Mouse (Mus musculus): ENCODE measurements at regions not wholly inside any gene's neighbourhood (a gene's known extent, or its start where the extent isn't known, plus 50 kb on each side); places are given as distances from the start of the nearest gene placed in this dataset.

DNA sequence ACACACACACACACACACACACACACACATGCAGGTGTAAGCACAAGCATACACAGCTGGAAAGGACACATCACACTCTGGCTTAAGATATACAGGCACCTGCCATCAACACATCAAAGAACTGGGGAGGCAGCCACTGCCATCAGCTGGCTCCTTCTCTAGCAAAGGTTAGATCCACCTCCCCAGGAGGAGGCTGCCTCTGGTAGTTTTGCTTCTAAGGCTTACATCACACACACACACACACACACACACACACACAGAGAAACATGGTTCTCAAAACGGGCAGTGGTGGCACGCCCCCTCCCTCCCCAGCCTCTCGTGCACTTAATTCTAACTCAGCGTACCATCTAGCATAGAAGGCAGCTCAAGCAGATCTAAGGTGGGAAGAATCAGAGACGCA is 126.9 kb upstream of the Zdhhc25 start:
- ATAC-seq (replicated peaks in 1 of 2; ENCODE audit: insufficient read depth in 1 of 2, low FRiP score in 2 of 2, low TSS enrichment in 1 of 2, low read depth in 1 of 2, poor library complexity in 2 of 2, severe bottlenecking in 2 of 2) = no peak

GRCm38 (mm10) chr15:88483471-88483870 is 116.6 kb upstream of the Zdhhc25 start:
- ATAC-seq (replicated peaks in 1 of 2; ENCODE audit: insufficient read depth in 1 of 2, low FRiP score in 2 of 2, low TSS enrichment in 1 of 2, low read depth in 1 of 2, poor library complexity in 2 of 2, severe bottlenecking in 2 of 2) = no peak

DNA sequence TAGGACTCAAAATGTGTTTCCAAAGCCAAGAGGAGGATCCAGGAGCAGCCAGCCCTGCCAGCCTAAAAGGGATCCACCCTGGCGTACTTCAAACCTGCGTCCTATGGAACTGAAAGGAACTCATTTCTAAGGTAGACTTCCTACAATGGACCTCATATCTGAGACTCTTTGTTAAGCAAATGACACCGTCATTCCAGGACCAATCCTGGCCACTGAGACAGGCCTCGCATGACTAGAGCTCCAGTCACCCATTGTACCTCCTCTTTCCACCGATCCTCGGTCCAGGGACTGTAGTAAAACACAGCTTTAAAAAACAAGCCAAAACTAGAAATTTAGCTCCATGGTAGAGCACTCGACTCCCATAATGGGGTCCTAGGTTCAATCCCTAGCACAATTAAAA is 110.4 kb upstream of the Zdhhc25 start:
- ATAC-seq (replicated peaks in 1 of 2; ENCODE audit: insufficient read depth in 1 of 2, low FRiP score in 2 of 2, low TSS enrichment in 1 of 2, low read depth in 1 of 2, poor library complexity in 2 of 2, severe bottlenecking in 2 of 2) = no peak

DNA sequence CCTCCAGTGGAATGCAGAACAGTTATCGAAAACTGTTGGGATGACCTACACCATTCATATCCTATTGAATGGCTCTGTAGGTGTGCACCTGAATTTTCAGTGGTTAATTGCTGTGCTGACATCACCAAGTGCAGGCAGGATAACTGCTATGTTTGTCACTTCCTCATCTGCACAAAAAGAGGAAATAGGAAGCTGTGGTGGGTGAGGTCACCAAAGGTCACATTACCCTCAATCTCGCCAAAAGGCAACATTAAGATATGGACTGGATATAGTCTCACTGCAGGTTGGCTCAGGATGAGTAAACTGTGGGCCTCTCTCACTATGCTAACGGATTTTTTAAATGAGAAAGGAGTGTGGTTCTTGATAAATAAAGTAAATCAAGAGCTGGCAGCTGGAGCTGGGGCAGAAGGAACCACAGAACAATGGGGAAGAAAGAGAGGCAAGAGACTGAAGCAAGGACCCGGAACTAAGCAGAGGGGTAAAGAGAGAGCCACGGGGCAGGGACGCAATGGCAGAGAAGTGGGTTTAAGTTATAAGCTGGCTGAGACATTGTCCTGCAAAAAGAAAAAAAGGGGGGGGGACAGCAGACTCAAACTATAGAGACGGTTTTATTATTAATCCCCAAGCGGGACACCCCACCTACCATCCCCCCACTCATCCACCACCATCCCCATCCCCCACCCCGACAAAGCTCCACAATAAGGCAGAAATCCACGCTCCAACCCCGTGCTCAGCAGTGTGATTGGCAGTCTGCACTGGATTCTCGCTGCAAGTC is 109.6 kb upstream of the Zdhhc25 start:
- ATAC-seq (replicated peaks in 1 of 2; ENCODE audit: insufficient read depth in 1 of 2, low FRiP score in 2 of 2, low TSS enrichment in 1 of 2, low read depth in 1 of 2, poor library complexity in 2 of 2, severe bottlenecking in 2 of 2) = peak; percentile 95 to 97

GRCm38 (mm10) chr15:88491091-88491366 is 109.1 kb upstream of the Zdhhc25 start:
- no peak for ATAC-seq (replicated peaks in 1 of 2; ENCODE audit: insufficient read depth in 1 of 2, low FRiP score in 2 of 2, low TSS enrichment in 1 of 2, low read depth in 1 of 2, poor library complexity in 2 of 2, severe bottlenecking in 2 of 2)

DNA sequence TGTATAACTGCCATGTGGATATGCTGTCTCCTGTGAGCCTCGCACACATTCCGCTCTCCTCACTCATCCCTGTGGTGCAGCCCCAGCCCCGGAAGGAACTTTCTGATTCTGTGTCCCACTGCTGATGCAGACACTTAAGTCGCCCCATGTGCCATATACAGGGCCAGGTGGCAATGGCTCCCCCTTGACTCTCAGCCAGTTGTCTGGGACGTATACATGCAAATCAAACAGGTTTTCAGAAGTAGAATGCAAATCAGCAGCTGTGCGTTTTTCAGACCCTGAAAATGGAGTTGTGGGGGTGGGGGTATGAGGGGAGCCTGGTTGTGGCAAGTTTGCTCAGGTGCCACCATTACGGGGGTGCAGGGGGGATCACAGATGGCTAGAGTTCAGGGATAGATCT is 102.1 kb upstream of the Zdhhc25 start:
- no peak for ATAC-seq (replicated peaks in 1 of 2; ENCODE audit: insufficient read depth in 1 of 2, low FRiP score in 2 of 2, low TSS enrichment in 1 of 2, low read depth in 1 of 2, poor library complexity in 2 of 2, severe bottlenecking in 2 of 2)

GRCm38 (mm10) chr15:88502311-88502710 is 97.8 kb upstream of the Zdhhc25 start:
- no peak for ATAC-seq (replicated peaks in 1 of 2; ENCODE audit: insufficient read depth in 1 of 2, low FRiP score in 2 of 2, low TSS enrichment in 1 of 2, low read depth in 1 of 2, poor library complexity in 2 of 2, severe bottlenecking in 2 of 2)

- ATAC-seq (replicated peaks in 1 of 2; ENCODE audit: insufficient read depth in 1 of 2, low FRiP score in 2 of 2, low TSS enrichment in 1 of 2, low read depth in 1 of 2, poor library complexity in 2 of 2, severe bottlenecking in 2 of 2) = no peak
These were observed 96.2 kb upstream of the Zdhhc25 start for GRCm38 (mm10) chr15:88503896-88504295.

DNA sequence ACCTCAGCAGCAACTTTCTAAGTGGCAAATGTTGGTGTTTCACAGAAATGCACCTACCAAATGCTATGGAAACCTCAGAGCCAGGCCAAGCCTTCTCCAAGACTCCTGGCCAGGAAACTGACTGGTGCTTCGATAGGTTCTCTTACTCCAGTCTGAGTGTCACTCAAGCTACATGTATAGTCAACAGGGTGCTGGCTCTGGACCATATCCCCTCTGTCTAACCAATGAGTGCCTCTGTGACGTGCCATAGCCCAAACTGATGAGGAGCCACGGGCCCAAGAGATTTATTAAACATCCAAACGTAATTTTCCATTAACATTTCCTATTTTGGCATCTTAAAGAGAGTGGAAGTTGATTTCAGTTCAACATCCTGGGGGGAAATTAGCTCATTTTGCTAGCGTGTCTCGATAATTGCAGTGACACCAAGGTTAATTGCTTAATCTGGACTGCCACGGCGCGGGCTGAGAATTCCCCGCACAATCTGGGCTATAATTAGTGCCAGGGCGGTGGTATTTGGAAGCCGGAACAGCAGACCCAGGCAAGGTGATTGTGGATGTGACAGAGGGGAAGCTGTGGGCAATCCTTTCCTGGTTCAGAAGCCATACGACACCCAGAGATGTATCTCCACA is 94.5 kb upstream of the Zdhhc25 start:
- ATAC-seq (replicated peaks in 1 of 2; ENCODE audit: insufficient read depth in 1 of 2, low FRiP score in 2 of 2, low TSS enrichment in 1 of 2, low read depth in 1 of 2, poor library complexity in 2 of 2, severe bottlenecking in 2 of 2) = no peak

- no peak for ATAC-seq (replicated peaks in 1 of 2; ENCODE audit: insufficient read depth in 1 of 2, low FRiP score in 2 of 2, low TSS enrichment in 1 of 2, low read depth in 1 of 2, poor library complexity in 2 of 2, severe bottlenecking in 2 of 2)
These were observed 92.2 kb upstream of the Zdhhc25 start for GRCm38 (mm10) chr15:88507886-88508285.

DNA sequence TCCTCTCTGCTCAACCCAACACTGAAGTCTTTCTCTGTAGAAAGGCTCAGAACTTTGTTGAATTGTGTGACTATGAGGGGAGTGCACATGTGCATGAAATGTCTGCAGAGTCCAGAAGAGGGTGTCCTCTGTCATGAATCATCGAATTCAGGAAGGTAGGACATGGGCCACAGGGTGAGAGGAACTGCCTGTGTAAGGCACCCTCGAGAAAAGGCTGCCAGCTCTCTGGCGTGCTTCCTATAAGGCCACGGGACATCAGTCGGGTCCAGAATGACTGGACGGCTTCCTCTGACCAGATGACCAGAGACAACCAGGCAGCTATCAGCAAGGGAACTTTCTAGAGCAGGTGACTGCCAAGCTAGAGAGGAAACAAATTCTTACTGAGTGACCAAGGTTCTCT is 91.1 kb upstream of the Zdhhc25 start:
- ATAC-seq (replicated peaks in 1 of 2; ENCODE audit: insufficient read depth in 1 of 2, low FRiP score in 2 of 2, low TSS enrichment in 1 of 2, low read depth in 1 of 2, poor library complexity in 2 of 2, severe bottlenecking in 2 of 2) = no peak

GRCm38 (mm10) chr15:88509626-88510025 is 90.5 kb upstream of the Zdhhc25 start:
- no peak for ATAC-seq (replicated peaks in 1 of 2; ENCODE audit: insufficient read depth in 1 of 2, low FRiP score in 2 of 2, low TSS enrichment in 1 of 2, low read depth in 1 of 2, poor library complexity in 2 of 2, severe bottlenecking in 2 of 2)

- no peak for ATAC-seq (replicated peaks in 1 of 2; ENCODE audit: insufficient read depth in 1 of 2, low FRiP score in 2 of 2, low TSS enrichment in 1 of 2, low read depth in 1 of 2, poor library complexity in 2 of 2, severe bottlenecking in 2 of 2)
These were observed 86.0 kb upstream of the Zdhhc25 start for GRCm38 (mm10) chr15:88514091-88514490.

DNA sequence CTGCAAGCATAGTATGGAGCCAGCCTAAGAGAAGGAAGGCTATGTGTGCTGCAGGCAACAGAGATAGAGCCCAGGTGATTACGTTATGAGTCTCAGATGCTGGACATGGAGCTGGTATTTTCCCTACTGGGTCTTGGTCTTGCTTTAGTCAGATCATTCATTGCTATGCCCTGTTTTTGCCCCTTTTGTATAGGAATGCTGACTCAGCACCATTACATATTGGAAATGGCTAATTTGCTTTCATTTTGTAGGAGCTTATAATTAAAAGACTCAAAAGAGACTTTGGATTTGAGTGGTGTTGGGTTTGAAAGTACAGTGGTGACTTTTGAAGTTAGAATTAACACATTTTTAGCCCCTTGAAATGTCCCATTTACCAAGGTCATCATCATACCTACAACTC is 68.9 kb upstream of the Zdhhc25 start:
- ATAC-seq (replicated peaks in 1 of 2; ENCODE audit: insufficient read depth in 1 of 2, low FRiP score in 2 of 2, low TSS enrichment in 1 of 2, low read depth in 1 of 2, poor library complexity in 2 of 2, severe bottlenecking in 2 of 2) = no peak

DNA sequence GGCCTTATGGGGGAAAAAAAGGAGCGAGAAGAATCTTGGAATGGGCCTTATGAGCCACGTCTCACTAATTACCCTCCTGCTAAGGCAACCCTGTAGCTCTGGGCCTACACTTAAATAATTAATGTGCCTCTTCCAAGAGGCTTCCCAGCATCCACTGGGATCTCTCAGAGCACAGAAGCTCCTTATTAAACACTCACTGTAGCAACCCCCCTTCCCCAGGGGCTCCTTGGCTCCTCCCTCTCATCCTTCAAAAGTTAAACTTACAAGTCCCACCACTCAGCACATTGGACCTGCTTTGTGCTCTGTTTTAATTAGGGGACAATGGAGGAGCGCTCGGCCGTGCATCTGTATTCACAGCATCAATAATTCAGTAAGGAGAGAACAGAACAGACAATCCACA is 68.1 kb upstream of the Zdhhc25 start:
- no peak for ATAC-seq (replicated peaks in 1 of 2; ENCODE audit: insufficient read depth in 1 of 2, low FRiP score in 2 of 2, low TSS enrichment in 1 of 2, low read depth in 1 of 2, poor library complexity in 2 of 2, severe bottlenecking in 2 of 2)

DNA sequence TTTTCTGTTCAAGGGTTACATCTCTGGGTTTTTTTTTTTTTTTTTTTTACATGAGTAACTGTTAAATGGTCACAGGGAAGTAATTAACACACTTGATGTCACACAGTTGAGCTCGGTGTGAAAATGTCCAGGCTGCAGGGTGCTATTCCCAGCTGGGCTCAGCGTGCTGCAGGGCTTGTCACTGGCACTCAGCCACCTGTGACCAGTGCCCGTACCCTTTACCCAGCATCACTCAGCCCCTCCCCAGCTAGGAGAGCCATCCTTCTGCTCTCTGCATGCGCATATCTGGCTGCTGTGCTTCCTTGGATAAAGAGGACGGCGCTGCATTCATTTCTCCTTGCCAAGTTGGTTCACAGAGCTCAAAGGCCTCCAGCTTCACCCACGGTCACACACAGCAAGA is 66.7 kb upstream of the Zdhhc25 start:
- no peak for ATAC-seq (replicated peaks in 1 of 2; ENCODE audit: insufficient read depth in 1 of 2, low FRiP score in 2 of 2, low TSS enrichment in 1 of 2, low read depth in 1 of 2, poor library complexity in 2 of 2, severe bottlenecking in 2 of 2)

- ATAC-seq (replicated peaks in 1 of 2; ENCODE audit: insufficient read depth in 1 of 2, low FRiP score in 2 of 2, low TSS enrichment in 1 of 2, low read depth in 1 of 2, poor library complexity in 2 of 2, severe bottlenecking in 2 of 2) = no peak
These were observed 64.6 kb upstream of the Zdhhc25 start for GRCm38 (mm10) chr15:88535516-88535915.

- ATAC-seq (replicated peaks in 1 of 2; ENCODE audit: insufficient read depth in 1 of 2, low FRiP score in 2 of 2, low TSS enrichment in 1 of 2, low read depth in 1 of 2, poor library complexity in 2 of 2, severe bottlenecking in 2 of 2) = peak; percentile 62 to 69; a peak in 2 of 4 replicates
These were observed 62.9 kb upstream of the Zdhhc25 start for GRCm38 (mm10) chr15:88537190-88537589.

GRCm38 (mm10) chr15:88542567-88542966 is 57.5 kb upstream of the Zdhhc25 start:
- ATAC-seq (replicated peaks in 1 of 2; ENCODE audit: insufficient read depth in 1 of 2, low FRiP score in 2 of 2, low TSS enrichment in 1 of 2, low read depth in 1 of 2, poor library complexity in 2 of 2, severe bottlenecking in 2 of 2) = no peak

All from hematopoietic stem cell, adult 5-6 weeks (primary cell).